Mouse (Mus musculus) midbrain, embryonic 14.5 days (tissue): ENCODE results near the gene Olfr61. TPM values are rescaled to one million over a fixed set of nuclear protein-coding genes. Genes with fewer than 3 reads are reported as not detected.
"Not testable (repeated sequence)": the region's sequence is repeated elsewhere in the genome, so short reads cannot be mapped to it uniquely, and the experiment has no call there.

Experiments
- ATAC-seq: fragments of 200-750 bp; cut with Nextera tagmentation; 2 replicates; pipeline ENCODE4 v1.8.0; 2017; ENCODE audit warnings: moderate number of reproducible peaks, moderate library complexity; ENCODE audit not compliant: low FRiP score, low TSS enrichment
- DNase-seq: peaks from one replicate; pipeline ENCODE4 v3.0.0-alpha.2; 2015
- H3K27ac ChIP-seq: fragments of 300-500 bp; sonication (generic); replicated peaks from 2 replicates; pipeline ENCODE4 v1.5.1; 2014; ENCODE audit warnings: mild to moderate bottlenecking, low read depth, low read length, moderate library complexity
- H3K27me3 ChIP-seq: fragments of 300-500 bp; sonication (generic); 2 replicates; pipeline ENCODE4 v1.6.1; 2014; ENCODE audit warnings: low read length, control low read depth, mixed read lengths; ENCODE audit not compliant: control insufficient read depth, insufficient read depth
- H3K36me3 ChIP-seq: fragments of 300-500 bp; sonication (generic); 2 replicates; pipeline ENCODE4 v1.6.1; 2014; ENCODE audit warnings: low read length, control low read depth; ENCODE audit not compliant: control insufficient read depth, insufficient read depth
- H3K4me1 ChIP-seq: fragments of 300-500 bp; sonication (generic); 2 replicates; pipeline ENCODE4 v1.6.1; 2014; ENCODE audit warnings: mild to moderate bottlenecking, antibody characterized with exemption, low read length, control low read depth; ENCODE audit not compliant: control insufficient read depth, insufficient read depth
- H3K4me2 ChIP-seq: fragments of 300-500 bp; sonication (generic); 2 replicates; pipeline ENCODE4 v1.6.1; 2014; ENCODE audit warnings: mild to moderate bottlenecking, low read length, moderate library complexity
- H3K4me3 ChIP-seq: fragments of 300-500 bp; sonication (generic); replicated peaks from 2 replicates; pipeline ENCODE4 v1.5.1; 2014; ENCODE audit warnings: low read depth, low read length
- H3K9ac ChIP-seq: fragments of 300-500 bp; sonication (generic); replicated peaks from 2 replicates; pipeline ENCODE4 v1.6.1; 2014; ENCODE audit warnings: mild to moderate bottlenecking, low read length, moderate library complexity
- H3K9me3 ChIP-seq: fragments of 300-500 bp; sonication (generic); 2 replicates; pipeline ENCODE4 v1.6.1; 2016; ENCODE audit warnings: low read length, control low read depth, mixed read lengths; ENCODE audit not compliant: control insufficient read depth
- WGBS: fragments of 180-500 bp; shearing (Covaris S2); extraction: QIAGEN DNeasy Blood & Tissue Kit; methylation state at CpG from one replicate; pipeline ENCODE4 v1.1.7; 2014; 5-methylcytosine and 5-hydroxymethylcytosine counted together
- polyA plus RNA-seq: library from polyadenylated mRNA; unstranded; fragments of >200 nt; fragmentation: Nextera tagmentation; extraction: Ambion mirVana; gene quantifications from 2 replicates; pipeline ENCODE4 v1.2.1, GENCODE M21; 2014

The Olfr61 gene
- not detected in 2 replicates for polyA plus RNA-seq

- H3K4me3 ChIP-seq, H3K9ac ChIP-seq, H3K9me3 ChIP-seq, H3K27me3 ChIP-seq, DNase-seq, H3K4me2 ChIP-seq, H3K27ac ChIP-seq, H3K36me3 ChIP-seq, H3K4me1 ChIP-seq, ATAC-seq: not testable (repeated sequence)
- WGBS: 84% methylated on average over 3 of the region's 3 CpGs
Measured at GRCm38 (mm10) chr7:140628670-140629069, at the start of gene Olfr61. Gene Olfr61 (plus strand): TSS chr7:140628970.

GRCm38 (mm10) chr7:140600969-140601368, 27.8 kb upstream of the Olfr61 start, which contains the start of gene Olfr46:
Gene Olfr46 (plus strand): TSS chr7:140601269.
- H3K4me2 ChIP-seq, ATAC-seq, H3K36me3 ChIP-seq, H3K9ac ChIP-seq, H3K9me3 ChIP-seq, H3K27me3 ChIP-seq, H3K4me3 ChIP-seq, DNase-seq, H3K27ac ChIP-seq, H3K4me1 ChIP-seq: not testable (repeated sequence)
- WGBS: 85% methylated on average over 2 of the region's 2 CpGs

- Histone ChIP-seq H3K36me3 (no peaks in the 10 kb centered on the region), H3K27me3 (no peaks in the 10 kb centered on the region), H3K4me3 (no peak overlapping the region), H3K27ac (no peak overlapping the region), H3K4me2 (no peak overlapping the region), H3K4me1 (no peaks in the 10 kb centered on the region), H3K9me3 (no peaks in the 10 kb centered on the region), H3K9ac (no peak overlapping the region)
- WGBS: 78% methylated on average over 1 of the region's 1 CpGs
- ATAC-seq: no peak
- no peak for DNase-seq
Measured at GRCm38 (mm10) chr7:140630559-140630958, 1.8 kb downstream of the Olfr61 start.

GRCm38 (mm10) chr7:140646152-140646551, 17.4 kb downstream of the Olfr61 start, which contains the start of gene Olfr53:
Gene Olfr53 (plus strand): TSS chr7:140646452.
- 84% methylated on average over 1 of the region's 1 CpGs for WGBS
- no peaks in the 10 kb centered on the region for H3K9me3 ChIP-seq
- no peak within 1 kb of the TSS for H3K9ac ChIP-seq
- H3K27ac ChIP-seq: no peak within 1 kb of the TSS
- H3K4me1 ChIP-seq: no peaks in the 10 kb centered on the region
- no peak within 1 kb of the TSS for H3K4me2 ChIP-seq
- H3K4me3 ChIP-seq: no peak within 1 kb of the TSS
- ATAC-seq: no peak
- DNase-seq: no peak
- H3K27me3 ChIP-seq: no peaks in the 10 kb centered on the region
- H3K36me3 ChIP-seq: no peaks in the 10 kb centered on the region

- Histone ChIP-seq H3K27me3 (no peaks in the 10 kb centered on the region), H3K9me3 (no peaks in the 10 kb centered on the region), H3K9ac (no peak within 1 kb of the TSS), H3K36me3 (no peaks in the 10 kb centered on the region), H3K4me1 (no peaks in the 10 kb centered on the region), H3K27ac (no peak within 1 kb of the TSS), H3K4me2 (no peak within 1 kb of the TSS), H3K4me3 (no peak within 1 kb of the TSS)
- 86% methylated on average over 4 of the region's 4 CpGs for WGBS
- ATAC-seq (no peak), DNase-seq (no peak)
Measured at GRCm38 (mm10) chr7:140659630-140660029, 30.9 kb downstream of the Olfr61 start, which contains the start of gene Olfr539. Gene Olfr539 (plus strand): TSS chr7:140659930.

GRCm38 (mm10) chr7:140670693-140671092, 41.9 kb downstream of the Olfr61 start:
- H3K9ac ChIP-seq, H3K4me2 ChIP-seq, H3K27ac ChIP-seq, ATAC-seq, DNase-seq, H3K9me3 ChIP-seq, H3K27me3 ChIP-seq, H3K4me3 ChIP-seq, H3K36me3 ChIP-seq, H3K4me1 ChIP-seq: not testable (repeated sequence)
- WGBS: 87% methylated on average over 3 of the region's 3 CpGs

GRCm38 (mm10) chr7:140675863-140676262, 47.1 kb downstream of the Olfr61 start:
- H3K27me3 ChIP-seq: no peaks in the 10 kb centered on the region
- peak overlapping the region; percentile 31; the same call in 1 of the 2 replicates for H3K4me2 ChIP-seq
- ATAC-seq (no peak), DNase-seq (peak; percentile 3)
- H3K27ac ChIP-seq: no peak overlapping the region
- no peaks in the 10 kb centered on the region for H3K4me1 ChIP-seq
- 2% methylated on average over 6 of the region's 6 CpGs for WGBS
- no peak overlapping the region for H3K4me3 ChIP-seq
- no peaks in the 10 kb centered on the region for H3K9me3 ChIP-seq
- H3K9ac ChIP-seq: no peak overlapping the region
- H3K36me3 ChIP-seq: no peaks in the 10 kb centered on the region

GRCm38 (mm10) chr7:140679591-140679990, 50.8 kb downstream of the Olfr61 start:
- not testable (repeated sequence) for H3K27me3 ChIP-seq, H3K9me3 ChIP-seq, H3K4me3 ChIP-seq, H3K4me2 ChIP-seq, DNase-seq, H3K9ac ChIP-seq, ATAC-seq, H3K4me1 ChIP-seq, H3K36me3 ChIP-seq, H3K27ac ChIP-seq
- WGBS: 66% methylated on average over 4 of the region's 4 CpGs

GRCm38 (mm10) chr7:140681651-140682050, 52.9 kb downstream of the Olfr61 start, which contains the start of gene Olfr45:
Gene Olfr45 (plus strand): TSS chr7:140681951.
- Histone ChIP-seq H3K27ac (no peak within 1 kb of the TSS), H3K9ac (no peak within 1 kb of the TSS), H3K27me3 (no peaks in the 10 kb centered on the region), H3K9me3 (no peaks in the 10 kb centered on the region), H3K4me2 (no peak within 1 kb of the TSS), H3K4me3 (no peak within 1 kb of the TSS), H3K4me1 (no peaks in the 10 kb centered on the region), H3K36me3 (no peaks in the 10 kb centered on the region)
- WGBS: 97% methylated on average over 1 of the region's 1 CpGs
- DNase-seq (no peak), ATAC-seq (no peak)
